Comparison of ENCODE assay signal across 8 mouse cellular contexts in genomic region chr1:102628061-102628460, GRCm38 (mm10).
A peak's percentile ranks its signal among the peaks of the same experiment; 100 is the strongest.
DNase-seq lines count a peak whose midpoint lies in the region; ATAC-seq lines count a peak whose summit lies in the region.

No protein-coding gene starts in this region.

- peak; percentile 100 for ATAC-seq in inflammation-experienced regulatory T-cells, adult 6 months
- peak; percentile 89 for ATAC-seq in megakaryocyte, adult 5-6 weeks (ENCODE audit: poor library complexity, severe bottlenecking)

- DNase-seq in adipocyte (ENCODE audit: low spot score): peak; percentile 98
- DNase-seq in embryo, embryonic 11.5 days (ENCODE audit: low read depth, low spot score): peak; percentile 88
- peak; percentile 85 to 100 for DNase-seq in gastrocnemius, postnatal 36 days
- DNase-seq in left cerebral cortex, adult 8-10 months (ENCODE audit: low spot score in 2 of 2): peak; percentile 80 to 100
- peak; percentile 93 to 94 for DNase-seq in right cerebral cortex, postnatal 10 days (ENCODE audit: low spot score in 2 of 2)
- DNase-seq in urinary bladder, postnatal 25 days (ENCODE audit: low spot score): peak; percentile 100

- intact Hi-C loops in gastrocnemius, postnatal 36 days (cut with DNase I): no loop called here

Comparison
In these comparisons a context has a peak if more than half of its experiments do, and no peak if none do; other contexts are left out.
1. Peak in every context shown above with its lines: DNase-seq and ATAC-seq.